Comparison of ENCODE assay signal across 8 mouse cellular contexts in the genomic region with DNA sequence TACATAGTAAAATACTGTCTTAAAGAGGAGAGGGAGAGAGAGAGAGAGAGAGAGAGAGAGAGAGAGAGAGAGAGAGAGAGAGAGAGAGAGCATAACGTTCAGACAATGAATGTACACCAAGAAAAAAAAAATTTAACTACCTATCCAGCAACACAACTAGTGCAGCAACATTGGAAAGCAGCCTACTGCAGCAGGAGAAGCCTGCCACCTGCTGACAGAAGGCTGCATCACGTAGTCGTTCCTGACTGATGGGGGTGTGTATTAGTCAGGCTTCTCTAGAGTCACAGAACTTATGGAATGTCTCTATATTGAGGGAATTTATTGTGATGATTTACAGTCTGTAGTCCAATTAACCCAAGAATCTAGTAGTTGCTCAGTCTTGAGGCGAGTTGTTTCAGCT. TPM values are rescaled to one million over a fixed set of nuclear protein-coding genes. Genes with fewer than 3 reads are reported as not detected.
DNase-seq lines count a peak whose midpoint lies in the region; ATAC-seq and TF ChIP-seq lines count a peak whose summit lies in the region.

No protein-coding gene starts in this region.

- H3K4me1 ChIP-seq in hindbrain, embryonic 11.5 days (replicated peaks; ENCODE audit: control insufficient read depth, insufficient read depth, low read length): no peaks in the 10 kb centered on the region
- peaks cover 18% of the 10 kb centered on the region for H3K4me1 ChIP-seq in hindbrain, embryonic 13.5 days (replicated peaks)
- peaks cover 2% of the 10 kb centered on the region for H3K4me1 ChIP-seq in embryonic facial prominence, embryonic 10.5 days

- DNase-seq in hindbrain, embryonic 11.5 days (ENCODE audit: low spot score): peak; percentile 58
- DNase-seq in MN1 (ENCODE audit: low spot score): peak; percentile 60
- peak; percentile 47 for DNase-seq in embryonic facial prominence, embryonic 10.5 days (ENCODE audit: low spot score)
- peak; percentile 12 for DNase-seq in heart, postnatal 25 days (ENCODE audit: low spot score)
- DNase-seq in left cerebral cortex, adult 2 months (ENCODE audit: extremely low spot score in 1 of 2, low spot score in 2 of 2): peak; percentile 65 to 73
- peak; percentile 78 to 84 for DNase-seq in spleen, postnatal 4 days (ENCODE audit: low spot score in 2 of 2)

- no peak overlapping the region for H3K27ac ChIP-seq in hindbrain, embryonic 11.5 days (ENCODE audit: low read depth, low read length)
- no peak overlapping the region for H3K27ac ChIP-seq in hindbrain, embryonic 13.5 days
- no peak overlapping the region for H3K27ac ChIP-seq in embryonic facial prominence, embryonic 10.5 days (replicated peaks)
- no peak overlapping the region for H3K27ac ChIP-seq in left cerebral cortex, adult 2 months

- intact Hi-C loops in heart, postnatal 25 days (cut with DNase I): loop anchor here (1.0 kb wide), 1 partner anchor 59 kb away; no protein-coding TSS in a partner anchor
- intact Hi-C loops in left cerebral cortex, adult 2 months (cut with DNase I): loop anchor here (2.0 kb wide), 1 partner anchor 100 kb away; no protein-coding TSS in a partner anchor

- no peak overlapping the region for H3K4me3 ChIP-seq in hindbrain, embryonic 11.5 days (ENCODE audit: low read depth, low read length)
- no peak overlapping the region for H3K4me3 ChIP-seq in hindbrain, embryonic 13.5 days
- no peak overlapping the region for H3K4me3 ChIP-seq in embryonic facial prominence, embryonic 10.5 days
- no peak overlapping the region for H3K4me3 ChIP-seq in left cerebral cortex, adult 2 months

- H3K4me2 ChIP-seq in hindbrain, embryonic 11.5 days (replicated peaks; ENCODE audit: low read depth, low read length): no peak overlapping the region
- no peak overlapping the region for H3K4me2 ChIP-seq in hindbrain, embryonic 13.5 days

- ATAC-seq in hindbrain, embryonic 11.5 days (ENCODE audit: low FRiP score): no peak
- ATAC-seq in hindbrain, embryonic 13.5 days (ENCODE audit: low FRiP score): no peak
- ATAC-seq in megakaryocyte, adult 5-6 weeks (ENCODE audit: poor library complexity, severe bottlenecking): peak; percentile 90

- TF ChIP-seq CTCF in left cerebral cortex, adult 2 months (IDR thresholded peaks at IDR 0.05): peak; percentile 83

- no peaks in the 10 kb centered on the region for H3K9me3 ChIP-seq in hindbrain, embryonic 11.5 days (ENCODE audit: control insufficient read depth, low read length)
- H3K9me3 ChIP-seq in hindbrain, embryonic 13.5 days: no peaks in the 10 kb centered on the region
- H3K9me3 ChIP-seq in embryonic facial prominence, embryonic 10.5 days: no peaks in the 10 kb centered on the region

- 18% methylated on average over 4 of the region's 4 CpGs for WGBS in hindbrain, embryonic 11.5 days
- 15% methylated on average over 4 of the region's 4 CpGs for WGBS in hindbrain, embryonic 13.5 days
- WGBS in embryonic facial prominence, embryonic 10.5 days: 10% methylated on average over 4 of the region's 4 CpGs

- H3K27me3 ChIP-seq in hindbrain, embryonic 11.5 days (ENCODE audit: control insufficient read depth, insufficient read depth, low read length): no peaks in the 10 kb centered on the region
- no peaks in the 10 kb centered on the region for H3K27me3 ChIP-seq in hindbrain, embryonic 13.5 days
- H3K27me3 ChIP-seq in embryonic facial prominence, embryonic 10.5 days (replicated peaks; ENCODE audit: low read depth, poor library complexity, severe bottlenecking): no peaks in the 10 kb centered on the region

- H3K36me3 ChIP-seq in hindbrain, embryonic 11.5 days (ENCODE audit: control insufficient read depth, insufficient read depth, low read length): no peaks in the 10 kb centered on the region
- no peaks in the 10 kb centered on the region for H3K36me3 ChIP-seq in hindbrain, embryonic 13.5 days
- no peaks in the 10 kb centered on the region for H3K36me3 ChIP-seq in embryonic facial prominence, embryonic 10.5 days (replicated peaks)

- no peak overlapping the region for H3K9ac ChIP-seq in hindbrain, embryonic 11.5 days (ENCODE audit: low read depth, low read length)
- no peak overlapping the region for H3K9ac ChIP-seq in hindbrain, embryonic 13.5 days

RNA-seq across cellular contexts. Expression of gene Nt5c3, which starts 14.8 kb away (rescaled TPM):
- 98.1 and 102 TPM in 2 replicates for polyA plus RNA-seq in hindbrain, embryonic 11.5 days (2014; fragmentation: Nextera tagmentation; extraction: Ambion mirVana)
- 147 and 153 TPM in 2 replicates for polyA plus RNA-seq in hindbrain, embryonic 13.5 days (2015; fragmentation: Nextera tagmentation; extraction: Ambion mirVana)
- 57.4 and 57.9 TPM in 2 replicates for polyA plus RNA-seq in embryonic facial prominence, embryonic 10.5 days (2016; fragmentation: Nextera tagmentation; extraction: Ambion mirVana)
- 10 to 100 TPM; 67.5 to 75.9 TPM for total RNA-seq in heart, postnatal 25 days (2021)
- total RNA-seq in left cerebral cortex, adult 2 months (2021): 10 to 100 TPM; 56.1 to 56.6 TPM
- 64.6 and 71.0 TPM in 2 replicates for total RNA-seq in megakaryocyte, adult 5-6 weeks (2015)
- 36.6 TPM in 2 replicates for total RNA-seq in megakaryocyte, adult 5-6 weeks (2017)

RNA-seq across cellular contexts. Expression of gene Vmn1r4, which starts 14.9 kb away (rescaled TPM):
- polyA plus RNA-seq in hindbrain, embryonic 11.5 days (2014; fragmentation: Nextera tagmentation; extraction: Ambion mirVana): 0.15 and 0.38 TPM in 2 replicates
- polyA plus RNA-seq in hindbrain, embryonic 13.5 days (2015; fragmentation: Nextera tagmentation; extraction: Ambion mirVana): 0.44 and 0.65 TPM in 2 replicates
- 0.30 and 0.37 TPM in 2 replicates for polyA plus RNA-seq in embryonic facial prominence, embryonic 10.5 days (2016; fragmentation: Nextera tagmentation; extraction: Ambion mirVana)
- under 1 TPM in 1 of 2 experiments, not detected in 1; 0.21 TPM for total RNA-seq in heart, postnatal 25 days (2021)
- under 1 TPM; 0.16 to 0.27 TPM for total RNA-seq in left cerebral cortex, adult 2 months (2021)
- 0.47 TPM in 1 of 2 replicates, not detected in the other for total RNA-seq in megakaryocyte, adult 5-6 weeks (2015)
- 0.07 TPM in 1 of 2 replicates, not detected in the other for total RNA-seq in megakaryocyte, adult 5-6 weeks (2017)

Comparison
In these comparisons a context has a peak if more than half of its experiments do, and no peak if none do; other contexts are left out.
1. DNase-seq: peak in every context shown above with its lines; median percentile 81 in spleen, postnatal 4 days; 69 in left cerebral cortex, adult 2 months; 60 in MN1; 58 in hindbrain, embryonic 11.5 days; 47 in embryonic facial prominence, embryonic 10.5 days; 12 in heart, postnatal 25 days.